Mouse (Mus musculus): ENCODE data around the gene Atp6v0e.

DNA sequence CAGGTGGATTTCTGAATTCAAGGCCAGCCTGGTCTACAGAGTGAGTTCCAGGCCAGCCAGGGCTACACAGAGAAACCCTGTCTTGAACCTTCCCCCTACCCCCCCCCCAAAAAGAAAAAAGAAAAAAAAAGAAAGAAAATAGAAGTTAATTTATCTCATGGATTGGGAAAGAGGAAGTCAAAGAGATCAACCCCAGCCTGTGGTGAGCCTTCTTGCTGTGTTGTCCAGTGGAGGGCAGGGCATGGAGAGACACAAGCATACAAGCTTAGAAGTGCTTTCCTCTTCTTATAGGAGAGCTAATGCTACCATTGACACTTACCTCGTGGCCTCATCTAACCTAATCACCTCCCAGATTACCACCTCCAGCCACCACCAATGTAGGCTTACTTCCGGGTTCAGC, 23.2 kb upstream of the Atp6v0e start:
- TF ChIP-seq POLR2A (IDR thresholded peaks at IDR 0.05; ENCODE audit: borderline replicate concordance, control insufficient read depth, low read depth, low read length) (no peak), CTCF (IDR thresholded peaks at IDR 0.05; ENCODE audit: control insufficient read depth, insufficient read depth, low read length) (no peak)
